ENCODE assay signal across 8 mouse cellular contexts in genomic region chr12:101028247-101028953, GRCm38 (mm10). TPM values are rescaled to one million over a fixed set of nuclear protein-coding genes. Genes with fewer than 3 reads are reported as not detected.
DNase-seq lines count a peak whose midpoint lies in the region; ATAC-seq and TF ChIP-seq lines count a peak whose summit lies in the region.

No protein-coding gene starts in this region.

- H3K4me2 ChIP-seq in kidney, postnatal 0 days (ENCODE audit: low read length), result peak overlapping the region; percentile 90
- H3K4me2 ChIP-seq in forebrain, embryonic 16.5 days (ENCODE audit: low read length), result peak overlapping the region; percentile 78
- H3K4me2 ChIP-seq in liver, embryonic 12.5 days, result peak overlapping the region; percentile 98
- peak overlapping the region; percentile 97 for H3K4me2 ChIP-seq in stomach, embryonic 15.5 days

- no peak for DNase-seq in kidney, postnatal 0 days (ENCODE audit: low spot score)
- no peak for DNase-seq in kidney, postnatal 14 days
- no peak for DNase-seq in brain, embryonic 14.5 days (ENCODE audit: low read depth)
- no peak for DNase-seq in cerebellum, adult 9-10 months
- no peak for DNase-seq in cerebellum, adult 11-12 months

- TF ChIP-seq CTCF in kidney, postnatal 0 days (IDR thresholded peaks at IDR 0.05; ENCODE audit: low read depth), result 0 out of 2 replicates have a peak, but pooled peaks have one; percentile 1
- TF ChIP-seq CTCF in brain, embryonic 14.5 days (IDR thresholded peaks at IDR 0.05; ENCODE audit: borderline replicate concordance, extremely low read depth, insufficient read depth, insufficient read length), result no peak

- H3K4me3 ChIP-seq in kidney, postnatal 0 days (replicated peaks; ENCODE audit: low read depth, low read length), result peak overlapping the region; percentile 80
- peak overlapping the region; percentile 88 for H3K4me3 ChIP-seq in forebrain, embryonic 16.5 days (replicated peaks; ENCODE audit: low read length)
- H3K4me3 ChIP-seq in liver, embryonic 12.5 days, result peak overlapping the region; percentile 88
- peak overlapping the region; percentile 59 for H3K4me3 ChIP-seq in stomach, embryonic 15.5 days (replicated peaks)

- no peaks in the 10 kb centered on the region for H3K27me3 ChIP-seq in kidney, postnatal 0 days (ENCODE audit: insufficient read depth, low read length)
- no peaks in the 10 kb centered on the region for H3K27me3 ChIP-seq in forebrain, embryonic 16.5 days (replicated peaks; ENCODE audit: control insufficient read depth, insufficient read depth, low read length)
- no peaks in the 10 kb centered on the region for H3K27me3 ChIP-seq in liver, embryonic 12.5 days (replicated peaks)
- H3K27me3 ChIP-seq in stomach, embryonic 15.5 days (replicated peaks), result peaks cover 4% of the 10 kb centered on the region; the same call in 1 of the 2 replicates

- H3K9me3 ChIP-seq in kidney, postnatal 0 days (replicated peaks; ENCODE audit: low read length), result no peaks in the 10 kb centered on the region
- no peaks in the 10 kb centered on the region for H3K9me3 ChIP-seq in forebrain, embryonic 16.5 days (ENCODE audit: control insufficient read depth, low read length)
- H3K9me3 ChIP-seq in liver, embryonic 12.5 days (replicated peaks), result no peaks in the 10 kb centered on the region
- no peaks in the 10 kb centered on the region for H3K9me3 ChIP-seq in stomach, embryonic 15.5 days

- H3K36me3 ChIP-seq in kidney, postnatal 0 days (ENCODE audit: insufficient read depth, low read length), result no peaks in the 10 kb centered on the region
- no peaks in the 10 kb centered on the region for H3K36me3 ChIP-seq in forebrain, embryonic 16.5 days (ENCODE audit: control insufficient read depth, insufficient read depth)
- H3K36me3 ChIP-seq in liver, embryonic 12.5 days, result peaks cover 11% of the 10 kb centered on the region
- no peaks in the 10 kb centered on the region for H3K36me3 ChIP-seq in stomach, embryonic 15.5 days

- WGBS in kidney, postnatal 0 days, result under 1% methylated on average over 50 of the region's 67 CpGs
- WGBS in forebrain, embryonic 16.5 days, result under 1% methylated on average over 50 of the region's 67 CpGs
- under 1% methylated on average over 59 of the region's 67 CpGs for WGBS in liver, embryonic 12.5 days (ENCODE audit: insufficient replicate concordance)
- WGBS in stomach, embryonic 15.5 days, result under 1% methylated on average over 60 of the region's 67 CpGs

- H3K9ac ChIP-seq in kidney, postnatal 0 days (ENCODE audit: low read depth, low read length), result peak overlapping the region; percentile 79
- peak overlapping the region; percentile 93 for H3K9ac ChIP-seq in forebrain, embryonic 16.5 days (replicated peaks; ENCODE audit: low read depth, low read length)
- peak overlapping the region; percentile 98 for H3K9ac ChIP-seq in liver, embryonic 12.5 days
- peak overlapping the region; percentile 45; the same call in 1 of the 2 replicates for H3K9ac ChIP-seq in stomach, embryonic 15.5 days

- no peak for ATAC-seq in kidney, postnatal 0 days (replicated peaks; ENCODE audit: low FRiP score, low read depth)
- ATAC-seq in forebrain, embryonic 16.5 days, result peak; percentile 8
- ATAC-seq in liver, embryonic 12.5 days, result no peak
- no peak for ATAC-seq in stomach, embryonic 15.5 days (ENCODE audit: insufficient read depth, low FRiP score, low read depth)

- H3K4me1 ChIP-seq in kidney, postnatal 0 days (replicated peaks; ENCODE audit: insufficient read depth, low read length), result peaks cover 4% of the 10 kb centered on the region; the same call in 1 of the 2 replicates
- H3K4me1 ChIP-seq in forebrain, embryonic 16.5 days (replicated peaks; ENCODE audit: control insufficient read depth, insufficient read depth, low read length), result peaks cover 44% of the 10 kb centered on the region
- peaks cover 54% of the 10 kb centered on the region for H3K4me1 ChIP-seq in liver, embryonic 12.5 days
- H3K4me1 ChIP-seq in stomach, embryonic 15.5 days, result peaks cover 23% of the 10 kb centered on the region

- peak overlapping the region; percentile 86 for H3K27ac ChIP-seq in kidney, postnatal 0 days
- peak overlapping the region; percentile 97 for H3K27ac ChIP-seq in forebrain, embryonic 16.5 days (ENCODE audit: low read length)
- H3K27ac ChIP-seq in liver, embryonic 12.5 days, result peak overlapping the region; percentile 95
- H3K27ac ChIP-seq in stomach, embryonic 15.5 days, result peak overlapping the region; percentile 88

- TF ChIP-seq POLR2A in brain, embryonic 14.5 days (IDR thresholded peaks at IDR 0.05; ENCODE audit: borderline replicate concordance, extremely low read depth, insufficient read depth, insufficient read length, poor library complexity, severe bottlenecking), result peak; percentile 87

RNA-seq across cellular contexts. Expression of gene Ccdc88c, which starts 0.5 kb away (rescaled TPM):
- 7.6 and 7.8 TPM in 2 replicates for polyA plus RNA-seq in kidney, postnatal 0 days (2015; fragmentation: Nextera tagmentation; extraction: Ambion mirVana)
- polyA plus RNA-seq in brain, embryonic 14.5 days (2012; rRNA removed), result 24.1 and 31.6 TPM in 2 replicates
- 18.1 and 20.7 TPM in 2 replicates for polyA plus RNA-seq in forebrain, embryonic 16.5 days (2015; fragmentation: Nextera tagmentation; extraction: Ambion mirVana)
- polyA plus RNA-seq in liver, embryonic 12.5 days (2016; fragmentation: Nextera tagmentation; extraction: Ambion mirVana), result 8.4 and 9.6 TPM in 2 replicates
- 9.4 and 11.1 TPM in 2 replicates for polyA plus RNA-seq in stomach, embryonic 15.5 days (2015; fragmentation: Nextera tagmentation; extraction: Ambion mirVana)

RNA-seq across cellular contexts. Expression of gene Ppp4r3a, which starts 55.1 kb away (rescaled TPM):
- 27.7 and 31.1 TPM in 2 replicates for polyA plus RNA-seq in kidney, postnatal 0 days (2015; fragmentation: Nextera tagmentation; extraction: Ambion mirVana)
- polyA plus RNA-seq in brain, embryonic 14.5 days (2012; rRNA removed), result 37.2 and 45.0 TPM in 2 replicates
- polyA plus RNA-seq in forebrain, embryonic 16.5 days (2015; fragmentation: Nextera tagmentation; extraction: Ambion mirVana), result 32.4 and 33.5 TPM in 2 replicates
- 50.1 TPM in 2 replicates for polyA plus RNA-seq in liver, embryonic 12.5 days (2016; fragmentation: Nextera tagmentation; extraction: Ambion mirVana)
- polyA plus RNA-seq in stomach, embryonic 15.5 days (2015; fragmentation: Nextera tagmentation; extraction: Ambion mirVana), result 39.9 and 46.9 TPM in 2 replicates

Comparison
In these comparisons a context has a peak if more than half of its experiments do, and no peak if none do; other contexts are left out.
1. H3K9ac ChIP-seq: peak in every context shown above with its lines; median percentile 98 in liver, embryonic 12.5 days; 93 in forebrain, embryonic 16.5 days; 79 in kidney, postnatal 0 days; 45 in stomach, embryonic 15.5 days.